21 mouse cellular contexts compared by ENCODE assay signal in genomic region chr13:48336602-48337001, GRCm38 (mm10).
DNase-seq lines count a peak whose midpoint lies in the region; TF ChIP-seq lines count a peak whose summit lies in the region.
"Had no signal": no experiment of that assay in that cellular context is flagged by ENCODE, and none has a peak within 500 bp of the region (broad histone marks: within the 10 kb centered on the region; RNA-seq: fewer than 3 reads in every experiment).

No protein-coding gene starts in this region.

- TF ChIP-seq CTCF in ES-Bruce4 (IDR thresholded peaks at IDR 0.05; ENCODE audit: low read depth, low read length) = no peak

- H3K9me3 ChIP-seq in ES-Bruce4 (replicated peaks; ENCODE audit: control insufficient read depth, insufficient read depth, low read length, poor library complexity, severe bottlenecking) = no peaks in the 10 kb centered on the region
- H3K9me3 ChIP-seq: forebrain, embryonic 10.5 days; forebrain, embryonic 15.5 days; heart, embryonic 10.5 days had no signal

- no peak overlapping the region for H3K27ac ChIP-seq in ES-Bruce4 (ENCODE audit: insufficient read depth, low read length)
- H3K27ac ChIP-seq: forebrain, embryonic 10.5 days; forebrain, embryonic 15.5 days; heart, embryonic 10.5 days; hindbrain, embryonic 14.5 days; macrophage had no signal

- H3K4me3 ChIP-seq in ES-Bruce4 (ENCODE audit: low read depth, low read length) = no peak overlapping the region
- H3K4me3 ChIP-seq: forebrain, embryonic 10.5 days; forebrain, embryonic 15.5 days; heart, embryonic 10.5 days had no signal

- peaks cover 3% of the 10 kb centered on the region for H3K4me1 ChIP-seq in ES-Bruce4 (ENCODE audit: control insufficient read depth, insufficient read depth, low read length)
- H3K4me1 ChIP-seq: forebrain, embryonic 15.5 days; heart, embryonic 10.5 days had no signal

- DNase-seq in adrenal gland, postnatal 25 days = peak; percentile 4
- DNase-seq in adrenal gland, adult (ENCODE audit: inconsistent age in 2 of 2, low spot score in 1 of 2) = no peak
- peak; percentile 26 to 34 for DNase-seq in kidney, postnatal 36 days
- DNase-seq in kidney, adult 18-20 months = no peak
- peak; percentile 55 for DNase-seq in ZHBTc4 (ENCODE audit: low read depth, low spot score)
- no peak for DNase-seq in urinary bladder, postnatal 36 days (ENCODE audit: low spot score in 2 of 2)
- DNase-seq: cerebellum, adult 8-10 months; cerebellum, postnatal 25 days; gastrocnemius, postnatal 25 days; heart, postnatal 4 days; layer of hippocampus, postnatal 36 days; left cerebral cortex, postnatal 4 days; lung, postnatal 10 days; midbrain, embryonic 14.5 days; thymus, postnatal 4 days had no signal

- H3K36me3 ChIP-seq in ES-Bruce4 (ENCODE audit: control insufficient read depth, insufficient read depth, low read length, poor library complexity, severe bottlenecking) = no peaks in the 10 kb centered on the region
- H3K36me3 ChIP-seq: forebrain, embryonic 10.5 days; forebrain, embryonic 15.5 days; heart, embryonic 10.5 days had no signal

- no peak for TF ChIP-seq POLR2A in ES-Bruce4 (IDR thresholded peaks at IDR 0.05; ENCODE audit: insufficient read depth, low read length)

- H3K9ac ChIP-seq in ES-Bruce4 (ENCODE audit: low read depth, poor library complexity, severe bottlenecking) = no peak overlapping the region
- H3K9ac ChIP-seq: forebrain, embryonic 15.5 days; hindbrain, embryonic 14.5 days had no signal

- TF ChIP-seq EP300 in ES-Bruce4 (IDR thresholded peaks at IDR 0.05; ENCODE audit: insufficient read depth, low read depth, low read length) = peak; percentile 87

- H3K27me3 ChIP-seq in ES-Bruce4 (ENCODE audit: control insufficient read depth, insufficient read depth, low read length, poor library complexity, severe bottlenecking) = no peaks in the 10 kb centered on the region
- H3K27me3 ChIP-seq: forebrain, embryonic 15.5 days had no signal

Comparison
In these comparisons a context has a peak if more than half of its experiments do, and no peak if none do; other contexts are left out.
1. DNase-seq: peak in adrenal gland, postnatal 25 days (single experiment), kidney, postnatal 36 days (2 of 2) and ZHBTc4 (single experiment); none in adrenal gland, adult (0 of 2), kidney, adult 18-20 months (single experiment) and urinary bladder, postnatal 36 days (0 of 2).